Mouse (Mus musculus): ENCODE measurements around the gene Aurkaip1. TPM values are rescaled to one million over a fixed set of nuclear protein-coding genes. Genes with fewer than 3 reads are reported as not detected.

Gene Aurkaip1
- polyA plus RNA-seq, 1 experiment from 2014 or later: 112 TPM

DNA sequence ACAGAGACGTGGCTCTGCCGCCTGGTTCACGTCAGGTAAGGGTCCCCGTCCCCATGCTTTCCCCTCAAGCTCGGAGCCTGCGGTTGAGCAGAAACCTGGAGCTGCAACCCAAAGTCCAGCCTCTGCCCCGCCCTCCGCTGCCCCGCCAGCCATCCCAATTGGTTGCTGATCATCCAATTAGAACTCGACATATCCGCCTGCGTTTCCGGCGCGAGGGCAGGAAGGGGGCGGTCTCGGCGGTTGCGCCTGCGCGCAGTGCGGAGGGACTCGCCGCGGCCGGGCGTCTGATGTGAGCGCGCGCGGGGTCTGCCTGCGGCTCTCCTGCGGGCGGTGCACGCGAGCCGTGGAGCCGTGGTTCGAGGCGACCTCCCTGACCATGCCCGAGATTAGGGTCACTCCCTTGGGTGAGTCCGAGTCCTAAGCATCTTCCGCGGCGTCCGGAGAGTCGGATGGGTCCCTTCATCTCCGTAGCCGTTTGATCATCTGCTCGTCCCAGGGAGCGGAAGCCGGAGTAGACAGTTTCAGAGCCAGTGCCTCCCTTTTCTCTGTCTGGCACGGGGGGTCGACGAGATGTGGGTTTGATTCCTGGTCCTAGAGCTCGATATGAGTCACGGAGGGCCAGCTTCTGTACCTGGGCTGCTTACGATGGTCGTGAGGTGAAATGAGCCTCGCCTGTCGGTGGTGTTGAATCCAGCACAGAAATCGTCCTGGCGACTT is 38.4 kb downstream of the Aurkaip1 start, which contains the start of the genes Cptp and Ints11:
Gene Cptp, minus strand, starts transcription at position 124 of the 717 bp plus-strand sequence.
Gene Ints11, plus strand, starts transcription at position 230 of the 717 bp plus-strand sequence.
- Histone ChIP-seq H3K4me1 (replicated peaks; ENCODE audit: control insufficient read depth, insufficient read depth, low read length) (0 out of 2 replicates have a peak, but pooled peaks cover 3% of the 10 kb centered on the region), H3K4me3 (ENCODE audit: low read depth, low read length) (peak within 1 kb of the TSS; percentile 85), H3K9ac (ENCODE audit: low read depth, low read length) (peak within 1 kb of the TSS; percentile 81), H3K4me2 (replicated peaks; ENCODE audit: low read depth, low read length) (peak within 1 kb of the TSS; percentile 91), H3K27me3 (ENCODE audit: control insufficient read depth, insufficient read depth, low read length) (no peaks in the 10 kb centered on the region), H3K27ac (ENCODE audit: low read depth, low read length) (peak within 1 kb of the TSS; percentile 67), H3K36me3 (ENCODE audit: control insufficient read depth, insufficient read depth, low read length) (peaks cover 5% of the 10 kb centered on the region), H3K9me3 (ENCODE audit: control insufficient read depth, low read length) (no peaks in the 10 kb centered on the region)
- DNase-seq (ENCODE audit: low spot score): peak; percentile 96
- peak; percentile 97 for ATAC-seq (ENCODE audit: low FRiP score)
- under 1% methylated on average over 61 of the region's 63 CpGs for WGBS

DNA sequence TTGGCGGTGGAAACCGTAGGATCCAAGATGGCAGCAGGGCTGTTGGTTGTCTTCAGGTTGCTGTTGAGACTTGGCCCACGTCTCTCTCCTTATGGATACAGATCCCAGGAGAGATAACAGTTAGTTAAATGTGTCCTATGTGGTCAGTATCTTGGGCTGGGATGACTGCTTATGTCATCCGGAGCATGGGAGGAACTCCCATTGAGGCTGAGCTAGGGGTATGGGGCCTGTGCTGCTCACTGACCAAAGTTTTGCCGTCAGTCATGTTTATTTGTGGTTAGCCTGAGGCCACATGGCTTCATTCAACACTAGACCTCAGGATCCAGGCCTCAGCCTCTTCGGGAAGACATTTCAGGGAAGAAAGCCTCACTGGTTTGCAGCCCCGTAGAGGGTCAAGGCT is 40.3 kb downstream of the Aurkaip1 start:
- H3K36me3 ChIP-seq (ENCODE audit: control insufficient read depth, insufficient read depth, low read length): peaks cover 11% of the 10 kb centered on the region
- DNase-seq (ENCODE audit: low spot score) (no peak), ATAC-seq (ENCODE audit: low FRiP score) (no peak)
- no peak overlapping the region for H3K9ac ChIP-seq (ENCODE audit: low read depth, low read length)
- no peak overlapping the region for H3K27ac ChIP-seq (ENCODE audit: low read depth, low read length)
- WGBS: 93% methylated on average over 7 of the region's 7 CpGs
- H3K4me1 ChIP-seq (replicated peaks; ENCODE audit: control insufficient read depth, insufficient read depth, low read length): 0 out of 2 replicates have a peak, but pooled peaks cover 3% of the 10 kb centered on the region
- no peak overlapping the region for H3K4me3 ChIP-seq (ENCODE audit: low read depth, low read length)
- no peak overlapping the region for H3K4me2 ChIP-seq (replicated peaks; ENCODE audit: low read depth, low read length)
- no peaks in the 10 kb centered on the region for H3K9me3 ChIP-seq (ENCODE audit: control insufficient read depth, low read length)
- H3K27me3 ChIP-seq (ENCODE audit: control insufficient read depth, insufficient read depth, low read length): no peaks in the 10 kb centered on the region

Other genes starting within 250 kb of the Aurkaip1 start
- gene Slc35e2, start 229.9 kb upstream of the Aurkaip1 start, polyA plus RNA-seq (2014; fragmentation: Nextera tagmentation; extraction: Ambion mirVana): 17.0 and 18.1 TPM in 2 replicates
- gene Cdk11b, start 206.4 kb upstream of the Aurkaip1 start, polyA plus RNA-seq (2014; fragmentation: Nextera tagmentation; extraction: Ambion mirVana): 74.1 and 77.6 TPM in 2 replicates
- gene Gm10563, start 185.9 kb upstream of the Aurkaip1 start, polyA plus RNA-seq (2014; fragmentation: Nextera tagmentation; extraction: Ambion mirVana): not detected in 2 replicates
- 2.6 and 3.1 TPM in 2 replicates for gene Mmp23, start 177.9 kb upstream of the Aurkaip1 start, polyA plus RNA-seq (2014; fragmentation: Nextera tagmentation; extraction: Ambion mirVana)
- gene Mib2, start 162.1 kb upstream of the Aurkaip1 start, polyA plus RNA-seq (2014; fragmentation: Nextera tagmentation; extraction: Ambion mirVana): 9.9 and 12.5 TPM in 2 replicates
- gene Fndc10, start 136.9 kb upstream of the Aurkaip1 start, polyA plus RNA-seq (2014; fragmentation: Nextera tagmentation; extraction: Ambion mirVana): 1.6 and 1.8 TPM in 2 replicates
- gene Ssu72, start 126.5 kb upstream of the Aurkaip1 start, polyA plus RNA-seq (2014; fragmentation: Nextera tagmentation; extraction: Ambion mirVana): 165 and 168 TPM in 2 replicates
- gene Tmem240, start 96.5 kb upstream of the Aurkaip1 start, polyA plus RNA-seq (2014; fragmentation: Nextera tagmentation; extraction: Ambion mirVana): 0.73 and 0.91 TPM in 2 replicates
- gene Atad3a, start 70.2 kb upstream of the Aurkaip1 start, polyA plus RNA-seq (2014; fragmentation: Nextera tagmentation; extraction: Ambion mirVana): 70.9 and 79.9 TPM in 2 replicates
- 8.6 and 9.5 TPM in 2 replicates for gene Vwa1, start 56.6 kb upstream of the Aurkaip1 start, polyA plus RNA-seq (2014; fragmentation: Nextera tagmentation; extraction: Ambion mirVana)
- gene Tmem88b, start 45.4 kb upstream of the Aurkaip1 start, polyA plus RNA-seq (2014; fragmentation: Nextera tagmentation; extraction: Ambion mirVana): 0.25 and 0.52 TPM in 2 replicates
- gene Ankrd65, start 40.8 kb upstream of the Aurkaip1 start, polyA plus RNA-seq (2014; fragmentation: Nextera tagmentation; extraction: Ambion mirVana): not detected in 2 replicates
- gene Mrpl20, start 28.4 kb upstream of the Aurkaip1 start, polyA plus RNA-seq (2014; fragmentation: Nextera tagmentation; extraction: Ambion mirVana): 238 and 242 TPM in 2 replicates
- 163 and 170 TPM in 2 replicates for gene Ccnl2, start 18.8 kb upstream of the Aurkaip1 start, polyA plus RNA-seq (2014; fragmentation: Nextera tagmentation; extraction: Ambion mirVana)
- gene Mxra8, start 8.4 kb downstream of the Aurkaip1 start, polyA plus RNA-seq (2014; fragmentation: Nextera tagmentation; extraction: Ambion mirVana): 31.1 and 36.8 TPM in 2 replicates
- 7.5 and 8.8 TPM in 2 replicates for gene Dvl1, start 16.1 kb downstream of the Aurkaip1 start, polyA plus RNA-seq (2014; fragmentation: Nextera tagmentation; extraction: Ambion mirVana)
- gene Tas1r3, start 32.1 kb downstream of the Aurkaip1 start, polyA plus RNA-seq (2014; fragmentation: Nextera tagmentation; extraction: Ambion mirVana): 0.46 TPM in 2 replicates
- 19.8 and 22.7 TPM in 2 replicates for gene Cptp, start 38.2 kb downstream of the Aurkaip1 start, polyA plus RNA-seq (2014; fragmentation: Nextera tagmentation; extraction: Ambion mirVana)
- 93.1 and 95.4 TPM in 2 replicates for gene Ints11, start 38.3 kb downstream of the Aurkaip1 start, polyA plus RNA-seq (2014; fragmentation: Nextera tagmentation; extraction: Ambion mirVana)
- gene Pusl1, start 60.5 kb downstream of the Aurkaip1 start, polyA plus RNA-seq (2014; fragmentation: Nextera tagmentation; extraction: Ambion mirVana): 41.6 and 43.2 TPM in 2 replicates
- 29.0 and 34.7 TPM in 2 replicates for gene Acap3, start 60.5 kb downstream of the Aurkaip1 start, polyA plus RNA-seq (2014; fragmentation: Nextera tagmentation; extraction: Ambion mirVana)
- 142 and 160 TPM in 2 replicates for gene Ube2j2, start 112.6 kb downstream of the Aurkaip1 start, polyA plus RNA-seq (2014; fragmentation: Nextera tagmentation; extraction: Ambion mirVana)
- 21.0 and 24.0 TPM in 2 replicates for gene C1qtnf12, start 131.0 kb downstream of the Aurkaip1 start, polyA plus RNA-seq (2014; fragmentation: Nextera tagmentation; extraction: Ambion mirVana)
- gene B3galt6, start 161.4 kb downstream of the Aurkaip1 start, polyA plus RNA-seq (2014; fragmentation: Nextera tagmentation; extraction: Ambion mirVana): 18.2 and 19.4 TPM in 2 replicates
- 136 and 143 TPM in 2 replicates for gene Sdf4, start 161.6 kb downstream of the Aurkaip1 start, polyA plus RNA-seq (2014; fragmentation: Nextera tagmentation; extraction: Ambion mirVana)
- gene Tnfrsf4, start 182.6 kb downstream of the Aurkaip1 start, polyA plus RNA-seq (2014; fragmentation: Nextera tagmentation; extraction: Ambion mirVana): 0.39 and 0.73 TPM in 2 replicates
- 0.74 and 2.4 TPM in 2 replicates for gene Tnfrsf18, start 194.9 kb downstream of the Aurkaip1 start, polyA plus RNA-seq (2014; fragmentation: Nextera tagmentation; extraction: Ambion mirVana)
- 0.10 TPM in 1 of 2 replicates, not detected in the other for gene Ttll10, start 228.1 kb downstream of the Aurkaip1 start, polyA plus RNA-seq (2014; fragmentation: Nextera tagmentation; extraction: Ambion mirVana)

Measured in hindbrain, embryonic 11.5 days (tissue).